Mouse (Mus musculus): ENCODE data around the gene Armh1.

DNA sequence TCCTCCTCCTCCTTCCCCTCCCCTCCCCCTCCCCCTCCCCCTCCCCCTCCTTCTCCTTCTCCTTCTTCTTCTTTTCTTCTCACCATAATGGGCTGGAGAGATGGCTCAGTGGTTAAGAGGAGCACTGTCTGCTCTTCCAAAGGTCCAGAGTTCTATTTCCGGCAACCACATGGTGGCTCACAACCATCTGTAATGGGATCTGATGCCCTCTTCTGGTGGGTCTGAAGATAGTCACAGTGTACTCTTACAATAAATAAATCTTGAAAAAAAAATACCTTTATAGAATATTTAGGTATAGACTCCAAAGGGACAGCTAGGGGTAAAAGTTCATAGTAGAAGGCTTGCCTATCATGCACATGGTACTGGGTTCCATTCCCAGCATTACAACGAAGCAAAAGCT is 9.3 kb upstream of the Armh1 start:
- TF ChIP-seq CHD2 (IDR thresholded peaks at IDR 0.05; ENCODE audit: low read depth, low read length) (no peak), HCFC1 (IDR thresholded peaks at IDR 0.05; ENCODE audit: borderline replicate concordance, insufficient read depth, low read length) (no peak), ZNF384 (IDR thresholded peaks at IDR 0.05; ENCODE audit: low read depth, low read length) (0 out of 2 replicates have a peak, but pooled peaks have one; percentile 10), MAFK (IDR thresholded peaks at IDR 0.05; ENCODE audit: insufficient read depth, low read depth, low read length) (no peak)
